Mouse (Mus musculus) 3T3-L1 (cell line): ENCODE results near the gene Ccdc124.

ENCODE experiments used
- DNase-seq: peaks from one replicate; pipeline ENCODE4 v3.0.0-alpha.2; 2015; ENCODE audit warnings: low read depth, low spot score

Gene Ccdc124

GRCm38 (mm10) chr8:70873364-70873985 is at the start of gene Ccdc124:
TSS of gene Ccdc124 (minus strand) at chr8:70873935.
- DNase-seq = peak; percentile 97

- peak; percentile 55 for DNase-seq
These were observed 46.6 kb upstream of the Ccdc124 start for GRCm38 (mm10) chr8:70920049-70920922.

GRCm38 (mm10) chr8:70914704-70915103 is 41.0 kb upstream of the Ccdc124 start:
- DNase-seq = no peak

- DNase-seq = no peak
These were observed 39.8 kb upstream of the Ccdc124 start for GRCm38 (mm10) chr8:70913523-70913922.

GRCm38 (mm10) chr8:70912955-70913354 is 39.2 kb upstream of the Ccdc124 start:
- no peak for DNase-seq

GRCm38 (mm10) chr8:70911596-70911995 is 37.9 kb upstream of the Ccdc124 start:
- DNase-seq = peak; percentile 64

GRCm38 (mm10) chr8:70907518-70907917 is 33.8 kb upstream of the Ccdc124 start:
- no peak for DNase-seq

GRCm38 (mm10) chr8:70905831-70906736 is 32.3 kb upstream of the Ccdc124 start, which contains the start of gene Map1s:
TSS of gene Map1s (plus strand) at chr8:70905932.
- DNase-seq = peak; percentile 82

GRCm38 (mm10) chr8:70905463-70905830 is 31.7 kb upstream of the Ccdc124 start:
- no peak for DNase-seq

GRCm38 (mm10) chr8:70904532-70904931 is 30.8 kb upstream of the Ccdc124 start:
- DNase-seq = peak; percentile 86

GRCm38 (mm10) chr8:70903582-70903981 is 29.8 kb upstream of the Ccdc124 start:
- peak; percentile 96 for DNase-seq

- peak; percentile 88 for DNase-seq
These were observed 29.4 kb upstream of the Ccdc124 start for GRCm38 (mm10) chr8:70903112-70903511.

- DNase-seq = peak; percentile 68
These were observed 28.5 kb upstream of the Ccdc124 start for GRCm38 (mm10) chr8:70902211-70902610.

- peak; percentile 47 for DNase-seq
These were observed 27.2 kb upstream of the Ccdc124 start for GRCm38 (mm10) chr8:70900872-70901387.

- no peak for DNase-seq
These were observed 25.5 kb upstream of the Ccdc124 start for GRCm38 (mm10) chr8:70899226-70899625.

GRCm38 (mm10) chr8:70898661-70899198 is 25.0 kb upstream of the Ccdc124 start:
- DNase-seq = no peak

GRCm38 (mm10) chr8:70897681-70898413 is 24.1 kb upstream of the Ccdc124 start:
- DNase-seq = peak; percentile 90

GRCm38 (mm10) chr8:70897021-70897680 is 23.4 kb upstream of the Ccdc124 start, which contains the start of gene Rpl18a:
TSS of gene Rpl18a (minus strand) at chr8:70897412.
- DNase-seq = peak; percentile 100

GRCm38 (mm10) chr8:70896316-70897020 is 22.7 kb upstream of the Ccdc124 start:
- peak; percentile 50 for DNase-seq
